Mouse (Mus musculus) thymus, adult 2 months (tissue): ENCODE results near the gene Ptprg. TPM values are rescaled to one million over a fixed set of nuclear protein-coding genes. Genes with fewer than 3 reads are reported as not detected.

ENCODE experiments used
- DNase-seq: peaks from one replicate; pipeline ENCODE4 v3.0.0; 2021
- H3K27ac ChIP-seq: fragments of 200-500 bp; 2 replicates; pipeline ENCODE4 v1.5.1; 2012; ENCODE audit warnings: low read length, control low read depth; ENCODE audit not compliant: control insufficient read depth, insufficient read depth
- H3K27me3 ChIP-seq: fragments of 200-500 bp; 2 replicates; pipeline ENCODE4 v1.6.1; 2012; ENCODE audit warnings: mild to moderate bottlenecking, low read length, moderate library complexity, mixed read lengths; ENCODE audit not compliant: control insufficient read depth, insufficient read depth
- H3K36me3 ChIP-seq: fragments of 200-500 bp; 2 replicates; pipeline ENCODE4 v1.6.1; 2012; ENCODE audit warnings: mild to moderate bottlenecking, low read length, moderate library complexity; ENCODE audit not compliant: control insufficient read depth, insufficient read depth
- H3K4me1 ChIP-seq: fragments of 200-500 bp; replicated peaks from 2 replicates; pipeline ENCODE4 v1.6.1; 2012; ENCODE audit warnings: low read length; ENCODE audit not compliant: control insufficient read depth, insufficient read depth
- H3K4me3 ChIP-seq: fragments of 200-500 bp; 2 replicates; pipeline ENCODE4 v1.5.1; 2012; ENCODE audit warnings: mild to moderate bottlenecking, low read length, control low read depth, moderate library complexity; ENCODE audit not compliant: control insufficient read depth, insufficient read depth
- CTCF ChIP-seq: fragments of 200-500 bp; IDR thresholded peaks from 2 replicates; pipeline ENCODE4 v1.5.1; 2012; ENCODE audit warnings: mild to moderate bottlenecking, control low read depth, low read length, moderate library complexity, borderline replicate concordance; ENCODE audit not compliant: control insufficient read depth, poor library complexity, insufficient read depth; ENCODE audit errors: extremely low read depth
- POLR2A ChIP-seq: fragments of 200-500 bp; IDR thresholded peaks from 2 replicates; pipeline ENCODE4 v1.6.1; 2012; ENCODE audit warnings: mild to moderate bottlenecking, low read length, control low read depth, moderate library complexity; ENCODE audit not compliant: control insufficient read depth, poor library complexity, insufficient read depth; ENCODE audit errors: extremely low read depth
- WGBS: fragments of 180-500 bp; shearing (Covaris S2); methylation state at CpG from one replicate; pipeline ENCODE4 v1.1.7; 2018; 5-methylcytosine and 5-hydroxymethylcytosine counted together
- polyA plus RNA-seq: library from polyadenylated mRNA; depleted of rRNA; stranded (reverse); fragments of >200 nt; gene quantifications from 2 replicates; pipeline ENCODE4 v1.2.3, GENCODE M21; 2012

Gene Ptprg
- polyA plus RNA-seq, 1 experiment, result 12.3 TPM

DNA sequence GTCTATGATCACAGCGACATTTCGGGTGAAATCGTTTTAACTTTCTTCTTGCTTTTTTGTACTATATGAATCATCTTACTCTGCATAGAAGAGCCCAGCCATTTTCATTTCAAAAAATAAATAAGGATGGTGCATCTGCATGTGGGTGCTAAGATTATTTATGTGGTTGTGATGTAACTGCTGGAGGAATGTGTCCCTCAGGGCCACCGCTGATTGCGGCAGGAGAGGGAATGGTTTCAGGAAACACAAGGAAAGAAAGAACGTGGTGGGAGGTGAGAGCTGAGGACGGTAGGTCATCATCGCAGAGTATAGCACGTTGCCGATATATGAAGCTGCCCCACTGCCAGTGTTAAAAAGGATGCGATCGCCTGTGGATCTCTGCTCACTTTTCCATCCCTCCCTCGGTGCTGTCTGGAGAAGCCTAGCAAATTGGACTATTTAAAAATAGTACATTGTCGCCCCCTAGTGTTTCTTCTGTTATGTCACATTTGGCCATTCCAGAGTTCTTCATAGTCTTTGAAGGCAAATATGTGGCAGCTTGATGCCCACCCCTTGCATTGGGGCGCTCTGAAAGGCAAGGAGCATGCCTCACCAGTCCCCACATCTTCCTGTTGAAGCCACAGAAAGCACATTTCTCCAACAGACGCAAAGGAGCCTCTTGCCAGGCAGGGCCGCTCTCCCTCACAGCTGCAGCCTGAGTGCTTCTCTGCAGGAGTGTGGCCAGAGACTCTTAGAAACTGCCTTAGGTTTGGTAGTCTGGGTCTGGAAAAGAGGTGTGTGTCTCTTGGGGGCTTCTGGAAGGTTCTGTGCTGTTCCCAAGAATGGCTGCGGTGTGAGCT lies 586.5 kb downstream of the Ptprg start:
- Histone ChIP-seq H3K36me3 (no peaks in the 10 kb centered on the region), H3K27ac (no peak overlapping the region), H3K27me3 (no peaks in the 10 kb centered on the region), H3K4me1 (no peaks in the 10 kb centered on the region), H3K4me3 (no peak overlapping the region)
- no peak for DNase-seq
- 50% methylated on average over 18 of the region's 18 CpGs for WGBS
- TF ChIP-seq CTCF, result no peak
- no peak for TF ChIP-seq POLR2A

DNA sequence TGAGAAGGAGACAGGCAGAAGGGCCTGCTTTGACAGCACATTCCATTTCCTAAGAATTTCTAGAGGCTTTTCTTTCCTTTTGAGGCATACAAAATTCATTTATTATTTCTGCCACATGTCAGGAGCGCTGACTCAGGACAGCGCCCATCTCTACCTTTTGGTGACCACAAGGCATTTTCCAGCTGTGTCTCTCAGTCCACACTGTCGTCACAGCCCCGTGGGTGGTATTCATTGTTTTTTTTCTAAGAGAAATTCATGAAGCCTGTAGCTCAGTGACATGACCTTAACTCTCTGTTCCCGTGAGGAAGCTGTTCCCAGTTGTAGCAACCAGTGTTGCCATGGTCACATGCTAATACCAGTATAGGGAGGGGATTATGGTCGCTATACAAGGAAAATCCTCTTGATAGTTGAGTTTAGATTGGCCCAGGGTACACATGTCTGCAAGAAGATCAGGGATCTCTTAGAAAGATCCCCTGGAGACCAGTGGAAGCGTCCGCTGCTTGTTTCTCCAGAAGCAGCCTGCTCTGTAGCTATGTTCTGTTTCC lies 590.7 kb downstream of the Ptprg start:
- Histone ChIP-seq H3K4me3 (no peak overlapping the region), H3K27ac (no peak overlapping the region), H3K4me1 (no peaks in the 10 kb centered on the region), H3K36me3 (no peaks in the 10 kb centered on the region), H3K27me3 (no peaks in the 10 kb centered on the region)
- no peak for TF ChIP-seq CTCF
- no peak for TF ChIP-seq POLR2A
- no peak for DNase-seq
- 85% methylated on average over 8 of the region's 8 CpGs for WGBS

DNA sequence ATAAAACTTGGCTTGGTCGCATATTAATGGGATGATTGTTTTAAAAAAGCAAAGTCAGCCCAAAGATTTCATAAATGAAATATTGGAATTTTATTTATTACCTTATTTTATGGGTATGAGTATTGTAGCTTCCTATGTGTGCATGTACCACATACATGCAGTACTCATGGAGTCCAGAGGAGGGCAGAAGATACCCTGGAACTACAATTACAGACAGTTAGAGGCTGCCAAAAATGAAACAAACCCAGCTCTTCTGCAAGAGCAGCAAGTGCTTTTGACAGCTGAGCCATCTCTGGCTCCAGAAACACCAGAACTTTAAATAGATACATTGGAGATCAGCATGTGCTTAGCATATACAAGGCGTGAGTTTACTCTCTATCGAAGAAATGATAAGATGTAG lies 592.6 kb downstream of the Ptprg start:
- H3K36me3 ChIP-seq, result no peaks in the 10 kb centered on the region
- H3K4me3 ChIP-seq, result no peak overlapping the region
- no peak overlapping the region for H3K27ac ChIP-seq
- no peak for DNase-seq
- H3K27me3 ChIP-seq, result no peaks in the 10 kb centered on the region
- no peaks in the 10 kb centered on the region for H3K4me1 ChIP-seq
- 97% methylated on average over 3 of the region's 3 CpGs for WGBS
- TF ChIP-seq POLR2A, result no peak
- no peak for TF ChIP-seq CTCF

DNA sequence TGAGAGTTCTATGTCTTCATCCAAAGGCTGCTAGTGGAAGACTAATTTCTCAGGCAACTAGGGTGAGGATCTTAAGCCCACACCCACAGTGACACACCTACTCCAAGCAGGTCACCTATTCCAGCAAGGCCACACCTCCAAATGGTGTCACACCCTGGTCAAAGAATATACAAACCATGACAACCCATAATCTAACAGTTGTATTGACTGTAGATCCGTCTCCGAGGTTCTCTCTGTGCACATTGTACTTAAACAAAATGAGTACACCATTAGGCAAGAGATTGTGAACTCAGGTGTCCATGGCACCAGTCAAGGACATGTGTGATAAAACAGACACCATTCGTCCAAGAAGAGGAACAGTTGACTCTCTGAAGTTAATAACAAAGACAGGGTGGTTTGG lies 596.2 kb downstream of the Ptprg start:
- no peaks in the 10 kb centered on the region for H3K36me3 ChIP-seq
- WGBS, result 82% methylated on average over 3 of the region's 3 CpGs
- TF ChIP-seq POLR2A (no peak), CTCF (no peak)
- H3K27me3 ChIP-seq, result no peaks in the 10 kb centered on the region
- no peak for DNase-seq
- H3K4me1 ChIP-seq, result no peaks in the 10 kb centered on the region
- no peak overlapping the region for H3K4me3 ChIP-seq
- H3K27ac ChIP-seq, result no peak overlapping the region

- DNase-seq, result no peak
- no peaks in the 10 kb centered on the region for H3K36me3 ChIP-seq
- 44% methylated on average over 3 of the region's 3 CpGs for WGBS
- TF ChIP-seq CTCF, result no peak
- TF ChIP-seq POLR2A, result no peak
- H3K4me3 ChIP-seq, result no peak overlapping the region
- no peak overlapping the region for H3K27ac ChIP-seq
- H3K4me1 ChIP-seq, result no peaks in the 10 kb centered on the region
- H3K27me3 ChIP-seq, result no peaks in the 10 kb centered on the region
Measured at GRCm38 (mm10) chr14:12151927-12152326, 598.6 kb downstream of the Ptprg start.

GRCm38 (mm10) chr14:12152748-12153147 lies 599.4 kb downstream of the Ptprg start:
- no peaks in the 10 kb centered on the region for H3K27me3 ChIP-seq
- DNase-seq, result no peak
- WGBS, result 92% methylated on average over 6 of the region's 6 CpGs
- TF ChIP-seq POLR2A (no peak), CTCF (no peak)
- H3K4me1 ChIP-seq, result no peaks in the 10 kb centered on the region
- no peak overlapping the region for H3K27ac ChIP-seq
- no peaks in the 10 kb centered on the region for H3K36me3 ChIP-seq
- no peak overlapping the region for H3K4me3 ChIP-seq
